Mouse (Mus musculus): ENCODE results near the gene Tmem127.

DNA sequence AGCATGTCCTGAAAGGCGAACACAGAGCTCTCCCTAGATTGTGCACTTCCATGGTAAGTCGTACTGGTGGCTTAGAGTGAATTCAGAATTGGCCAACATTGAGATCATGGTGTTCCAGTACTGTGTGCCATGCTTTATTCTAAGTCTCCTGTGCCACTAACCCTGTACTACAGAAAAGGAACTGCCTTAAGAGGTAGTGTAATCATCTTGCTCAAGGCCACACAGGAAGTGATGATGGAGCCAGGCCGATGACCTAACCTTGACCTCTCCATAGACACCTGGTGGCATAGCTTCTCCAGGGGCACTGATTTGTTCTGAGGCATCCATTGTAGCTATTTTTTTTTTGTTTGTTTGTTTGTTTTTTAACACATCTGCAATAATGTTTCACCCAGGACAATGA, 54.2 kb downstream of the Tmem127 start:
- TF ChIP-seq EP300 (IDR thresholded peaks at IDR 0.05; ENCODE audit: low read depth) (no peak), CTCF (IDR thresholded peaks at IDR 0.05; ENCODE audit: low read depth) (no peak)

All from liver, postnatal 0 days (tissue).